Mouse (Mus musculus): Measurements from ENCODE around the gene Dagla. TPM values are rescaled to one million over a fixed set of nuclear protein-coding genes. Genes with fewer than 3 reads are reported as not detected.

Dagla gene
- polyA plus RNA-seq, 1 experiment from 2014 or later: 1.8 TPM

DNA sequence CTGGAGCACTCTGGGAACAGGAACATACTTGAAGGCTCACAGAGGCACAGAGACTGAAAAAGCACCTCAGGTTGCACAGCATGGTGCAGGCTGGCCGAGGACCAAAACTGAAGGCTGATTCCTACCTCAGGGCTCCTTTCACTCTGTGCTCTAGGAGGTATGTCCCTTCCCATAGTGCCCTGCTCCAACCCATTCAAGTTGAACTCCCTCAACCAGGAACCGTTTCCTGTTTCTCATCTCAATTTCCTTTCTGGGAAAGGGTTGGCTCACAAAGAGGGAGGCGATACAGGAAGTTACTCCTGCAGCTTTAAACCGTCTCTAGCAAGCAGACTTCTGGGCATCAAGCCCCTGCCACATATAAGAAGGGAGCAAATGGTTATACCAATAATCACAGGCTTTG, 13.1 kb upstream of the Dagla start:
- Histone ChIP-seq H3K4me1 (replicated peaks; ENCODE audit: control insufficient read depth, insufficient read depth, low read length) (no peaks in the 10 kb centered on the region), H3K36me3 (ENCODE audit: control insufficient read depth, insufficient read depth, low read length) (no peaks in the 10 kb centered on the region), H3K4me3 (ENCODE audit: low read depth, low read length) (no peak overlapping the region), H3K9ac (ENCODE audit: low read depth, low read length) (no peak overlapping the region), H3K27ac (ENCODE audit: low read depth, low read length) (no peak overlapping the region), H3K4me2 (replicated peaks; ENCODE audit: low read depth, low read length) (no peak overlapping the region), H3K27me3 (ENCODE audit: control insufficient read depth, insufficient read depth, low read length) (no peaks in the 10 kb centered on the region), H3K9me3 (ENCODE audit: control insufficient read depth, low read length) (no peaks in the 10 kb centered on the region)
- no peak for DNase-seq (ENCODE audit: low spot score)
- no peak for ATAC-seq (ENCODE audit: low FRiP score)
- WGBS: 64% methylated on average over 4 of the region's 4 CpGs

DNA sequence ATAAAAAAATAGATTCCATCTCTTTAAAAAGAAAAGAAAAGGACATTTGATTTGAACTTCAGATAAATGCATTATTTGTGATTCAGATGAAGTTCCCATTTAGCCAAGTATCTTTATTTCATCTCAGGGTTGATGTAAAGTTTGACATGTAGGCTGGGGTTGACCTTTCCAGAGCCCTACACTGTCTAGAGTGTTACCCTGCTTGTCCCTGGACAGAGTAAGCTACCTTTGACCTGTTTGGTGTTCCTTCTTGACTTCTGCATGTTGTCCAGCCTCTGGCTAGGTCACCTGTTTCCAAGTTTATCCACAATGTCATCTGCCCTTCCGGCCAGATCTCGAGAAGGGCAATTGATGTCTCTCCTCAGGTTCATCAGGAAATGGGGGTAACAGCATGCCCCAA, 12.7 kb upstream of the Dagla start:
- no peak overlapping the region for H3K27ac ChIP-seq (ENCODE audit: low read depth, low read length)
- H3K9me3 ChIP-seq (ENCODE audit: control insufficient read depth, low read length): no peaks in the 10 kb centered on the region
- H3K4me1 ChIP-seq (replicated peaks; ENCODE audit: control insufficient read depth, insufficient read depth, low read length): no peaks in the 10 kb centered on the region
- ATAC-seq (ENCODE audit: low FRiP score) (no peak), DNase-seq (ENCODE audit: low spot score) (no peak)
- H3K27me3 ChIP-seq (ENCODE audit: control insufficient read depth, insufficient read depth, low read length): no peaks in the 10 kb centered on the region
- no peak overlapping the region for H3K9ac ChIP-seq (ENCODE audit: low read depth, low read length)
- H3K4me3 ChIP-seq (ENCODE audit: low read depth, low read length): no peak overlapping the region
- 85% methylated on average over 2 of the region's 2 CpGs for WGBS
- no peaks in the 10 kb centered on the region for H3K36me3 ChIP-seq (ENCODE audit: control insufficient read depth, insufficient read depth, low read length)
- H3K4me2 ChIP-seq (replicated peaks; ENCODE audit: low read depth, low read length): no peak overlapping the region

DNA sequence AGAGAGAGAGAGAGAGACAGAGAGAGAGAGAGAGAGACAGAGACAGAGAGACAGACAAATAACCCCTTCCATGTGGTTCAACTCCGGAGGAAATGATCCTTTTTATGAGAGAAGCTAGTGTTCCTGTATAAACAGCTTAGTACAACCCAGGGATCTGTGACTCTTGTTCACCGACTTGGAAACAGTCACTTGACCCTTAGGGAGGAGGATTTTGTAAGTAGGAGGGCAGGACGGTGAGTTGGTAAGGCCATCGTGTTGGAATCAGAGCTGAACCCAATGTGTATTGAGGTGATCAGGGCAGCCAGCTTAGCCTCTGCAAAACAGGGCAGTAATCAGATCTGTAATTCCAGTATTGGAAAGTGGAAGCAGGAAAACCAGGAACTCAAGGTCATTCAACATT, 12.3 kb upstream of the Dagla start:
- H3K27ac ChIP-seq (ENCODE audit: low read depth, low read length): no peak overlapping the region
- ATAC-seq (ENCODE audit: low FRiP score): no peak
- no peak overlapping the region for H3K4me2 ChIP-seq (replicated peaks; ENCODE audit: low read depth, low read length)
- H3K36me3 ChIP-seq (ENCODE audit: control insufficient read depth, insufficient read depth, low read length): no peaks in the 10 kb centered on the region
- 72% methylated on average over 4 of the region's 4 CpGs for WGBS
- H3K27me3 ChIP-seq (ENCODE audit: control insufficient read depth, insufficient read depth, low read length): no peaks in the 10 kb centered on the region
- H3K4me1 ChIP-seq (replicated peaks; ENCODE audit: control insufficient read depth, insufficient read depth, low read length): no peaks in the 10 kb centered on the region
- H3K9ac ChIP-seq (ENCODE audit: low read depth, low read length): no peak overlapping the region
- no peak for DNase-seq (ENCODE audit: low spot score)
- H3K4me3 ChIP-seq (ENCODE audit: low read depth, low read length): no peak overlapping the region
- no peaks in the 10 kb centered on the region for H3K9me3 ChIP-seq (ENCODE audit: control insufficient read depth, low read length)

DNA sequence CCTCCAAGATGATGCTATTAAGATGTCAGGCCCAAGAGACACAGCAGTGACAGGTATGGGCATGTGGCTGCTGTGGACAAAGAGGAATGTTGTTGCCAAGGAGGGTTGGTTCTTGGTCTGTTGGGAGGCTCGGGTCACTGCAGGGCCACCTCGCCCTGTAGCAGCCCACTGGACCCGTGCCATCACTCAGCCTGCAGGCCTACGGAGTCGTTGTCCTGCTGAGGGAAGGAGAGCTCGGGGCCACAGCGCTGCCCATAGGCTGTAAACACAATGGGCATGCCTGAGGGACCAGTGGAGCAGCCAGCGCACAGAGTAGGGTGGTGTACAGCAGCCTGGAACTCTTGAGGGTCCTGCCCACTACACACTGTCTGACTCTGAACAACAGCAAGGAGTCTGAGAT, 7.4 kb upstream of the Dagla start:
- DNase-seq (ENCODE audit: low spot score) (no peak), ATAC-seq (ENCODE audit: low FRiP score) (no peak)
- 62% methylated on average over 8 of the region's 8 CpGs for WGBS
- no peaks in the 10 kb centered on the region for H3K9me3 ChIP-seq (ENCODE audit: control insufficient read depth, low read length)
- H3K4me3 ChIP-seq (ENCODE audit: low read depth, low read length): no peak overlapping the region
- no peaks in the 10 kb centered on the region for H3K27me3 ChIP-seq (ENCODE audit: control insufficient read depth, insufficient read depth, low read length)
- H3K4me2 ChIP-seq (replicated peaks; ENCODE audit: low read depth, low read length): no peak overlapping the region
- H3K4me1 ChIP-seq (replicated peaks; ENCODE audit: control insufficient read depth, insufficient read depth, low read length): no peaks in the 10 kb centered on the region
- H3K9ac ChIP-seq (ENCODE audit: low read depth, low read length): no peak overlapping the region
- no peak overlapping the region for H3K27ac ChIP-seq (ENCODE audit: low read depth, low read length)
- H3K36me3 ChIP-seq (ENCODE audit: control insufficient read depth, insufficient read depth, low read length): no peaks in the 10 kb centered on the region

DNA sequence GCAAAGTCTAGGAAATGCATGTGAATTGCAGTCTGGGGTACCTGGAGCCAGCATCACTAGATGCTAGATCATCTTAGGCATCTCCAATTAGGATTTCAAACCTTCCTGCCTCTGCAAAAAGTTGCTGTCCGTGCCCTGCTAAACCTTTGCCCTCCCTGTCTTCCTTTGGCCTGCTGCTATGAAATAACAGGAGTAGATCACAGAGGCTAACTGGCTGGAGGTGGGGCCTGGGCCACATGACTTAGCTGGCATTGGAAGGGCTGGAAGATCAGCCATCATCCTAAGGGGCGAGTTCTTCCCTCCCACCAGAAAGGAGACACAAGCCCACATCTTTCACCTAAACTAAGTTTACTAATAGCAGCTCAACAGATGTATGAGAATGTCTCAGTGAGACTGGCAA, 4.3 kb upstream of the Dagla start:
- DNase-seq (ENCODE audit: low spot score) (no peak), ATAC-seq (ENCODE audit: low FRiP score) (no peak)
- WGBS: 57% methylated on average over 2 of the region's 2 CpGs
- Histone ChIP-seq H3K36me3 (ENCODE audit: control insufficient read depth, insufficient read depth, low read length) (no peaks in the 10 kb centered on the region), H3K4me3 (ENCODE audit: low read depth, low read length) (no peak overlapping the region), H3K4me2 (replicated peaks; ENCODE audit: low read depth, low read length) (no peak overlapping the region), H3K27me3 (ENCODE audit: control insufficient read depth, insufficient read depth, low read length) (peaks cover 3% of the 10 kb centered on the region; the same call in 1 of the 2 replicates), H3K9ac (ENCODE audit: low read depth, low read length) (no peak overlapping the region), H3K4me1 (replicated peaks; ENCODE audit: control insufficient read depth, insufficient read depth, low read length) (peaks cover 2% of the 10 kb centered on the region; the same call in 1 of the 2 replicates), H3K27ac (ENCODE audit: low read depth, low read length) (no peak overlapping the region), H3K9me3 (ENCODE audit: control insufficient read depth, low read length) (no peaks in the 10 kb centered on the region)

DNA sequence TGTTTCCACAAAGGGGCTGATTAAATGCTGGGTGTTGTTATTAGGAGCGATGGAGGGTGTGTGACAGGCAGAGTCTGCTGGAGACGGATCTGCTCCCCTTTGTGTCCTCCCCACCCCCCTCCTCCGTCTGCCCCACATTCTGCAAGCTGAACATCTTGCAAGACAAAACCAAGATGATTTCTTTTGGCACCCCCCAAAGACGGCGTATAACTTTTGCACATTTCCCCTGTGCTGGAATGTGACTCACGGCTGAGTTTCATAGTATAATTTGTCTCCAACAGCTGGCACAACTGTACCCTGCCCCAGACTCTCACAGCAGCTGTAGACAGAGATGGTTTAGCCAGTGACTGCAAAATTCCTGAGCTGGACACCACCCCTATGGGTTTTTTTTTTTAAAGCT, 3.3 kb upstream of the Dagla start:
- Histone ChIP-seq H3K36me3 (ENCODE audit: control insufficient read depth, insufficient read depth, low read length) (no peaks in the 10 kb centered on the region), H3K4me2 (replicated peaks; ENCODE audit: low read depth, low read length) (no peak overlapping the region), H3K27ac (ENCODE audit: low read depth, low read length) (no peak overlapping the region), H3K9ac (ENCODE audit: low read depth, low read length) (no peak overlapping the region), H3K4me3 (ENCODE audit: low read depth, low read length) (no peak overlapping the region), H3K9me3 (ENCODE audit: control insufficient read depth, low read length) (no peaks in the 10 kb centered on the region), H3K4me1 (replicated peaks; ENCODE audit: control insufficient read depth, insufficient read depth, low read length) (peaks cover 2% of the 10 kb centered on the region; the same call in 1 of the 2 replicates), H3K27me3 (ENCODE audit: control insufficient read depth, insufficient read depth, low read length) (peaks cover 5% of the 10 kb centered on the region; the same call in 1 of the 2 replicates)
- DNase-seq (ENCODE audit: low spot score): no peak
- 52% methylated on average over 6 of the region's 6 CpGs for WGBS
- ATAC-seq (ENCODE audit: low FRiP score): no peak

DNA sequence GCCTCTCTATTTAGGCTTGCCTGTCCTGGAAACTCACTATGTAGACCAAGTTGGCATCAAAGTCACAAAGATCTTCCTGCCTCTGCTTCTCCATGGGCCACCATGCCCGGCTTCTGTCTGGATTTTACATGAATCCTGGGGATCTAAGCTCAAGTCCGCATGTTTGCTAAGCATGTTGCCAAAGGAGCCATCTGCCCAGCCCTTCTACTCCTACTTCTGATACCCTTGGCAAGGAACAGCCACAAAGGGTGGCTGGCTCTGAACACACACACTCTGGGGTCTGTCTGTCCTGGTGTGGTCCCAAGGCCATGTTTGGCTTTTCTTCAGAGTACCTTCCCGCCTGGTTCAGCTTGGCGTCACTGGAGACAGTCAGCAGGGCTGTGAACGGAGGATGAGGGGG, 2.7 kb upstream of the Dagla start:
- WGBS: 84% methylated on average over 5 of the region's 5 CpGs
- Histone ChIP-seq H3K36me3 (ENCODE audit: control insufficient read depth, insufficient read depth, low read length) (no peaks in the 10 kb centered on the region), H3K9me3 (ENCODE audit: control insufficient read depth, low read length) (no peaks in the 10 kb centered on the region), H3K27ac (ENCODE audit: low read depth, low read length) (no peak overlapping the region), H3K27me3 (ENCODE audit: control insufficient read depth, insufficient read depth, low read length) (peaks cover 5% of the 10 kb centered on the region; the same call in 1 of the 2 replicates), H3K4me3 (ENCODE audit: low read depth, low read length) (no peak overlapping the region), H3K4me2 (replicated peaks; ENCODE audit: low read depth, low read length) (no peak overlapping the region), H3K9ac (ENCODE audit: low read depth, low read length) (no peak overlapping the region), H3K4me1 (replicated peaks; ENCODE audit: control insufficient read depth, insufficient read depth, low read length) (peaks cover 2% of the 10 kb centered on the region; the same call in 1 of the 2 replicates)
- no peak for ATAC-seq (ENCODE audit: low FRiP score)
- DNase-seq (ENCODE audit: low spot score): no peak

DNA sequence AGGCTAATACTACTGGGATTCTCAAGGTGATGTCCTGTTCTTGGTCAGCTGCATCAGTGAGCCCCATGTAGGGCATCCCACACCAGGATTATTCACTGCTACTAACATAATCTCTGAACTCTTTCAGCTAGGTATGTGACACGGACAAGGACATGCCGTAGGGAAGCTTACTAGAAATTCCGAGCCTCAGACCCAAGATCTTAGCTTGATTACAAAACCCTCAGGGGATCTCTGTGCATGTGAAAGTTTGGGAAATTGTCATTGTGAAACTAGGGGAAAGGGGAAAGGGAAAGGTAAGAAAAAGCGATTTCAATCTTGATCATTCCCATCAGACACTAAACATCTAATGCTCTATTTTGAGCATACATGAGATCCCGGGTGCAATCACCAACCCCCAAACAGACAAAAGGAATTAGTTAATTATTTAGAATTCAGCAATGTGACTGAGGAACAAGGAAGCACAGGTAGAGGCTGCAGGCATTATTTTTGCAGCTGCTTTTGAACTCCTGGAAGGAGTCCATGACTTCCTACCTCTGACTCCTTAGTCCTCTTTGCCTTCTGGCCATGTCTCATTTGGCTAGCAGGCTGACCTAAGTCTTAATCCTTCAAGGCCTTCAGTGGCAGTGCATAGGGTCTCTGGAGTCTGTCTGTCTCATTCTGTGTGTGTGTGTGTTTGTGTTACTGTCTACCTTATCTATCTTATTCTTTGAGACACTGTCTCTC, 2.0 kb upstream of the Dagla start:
- 86% methylated on average over 5 of the region's 5 CpGs for WGBS

DNA sequence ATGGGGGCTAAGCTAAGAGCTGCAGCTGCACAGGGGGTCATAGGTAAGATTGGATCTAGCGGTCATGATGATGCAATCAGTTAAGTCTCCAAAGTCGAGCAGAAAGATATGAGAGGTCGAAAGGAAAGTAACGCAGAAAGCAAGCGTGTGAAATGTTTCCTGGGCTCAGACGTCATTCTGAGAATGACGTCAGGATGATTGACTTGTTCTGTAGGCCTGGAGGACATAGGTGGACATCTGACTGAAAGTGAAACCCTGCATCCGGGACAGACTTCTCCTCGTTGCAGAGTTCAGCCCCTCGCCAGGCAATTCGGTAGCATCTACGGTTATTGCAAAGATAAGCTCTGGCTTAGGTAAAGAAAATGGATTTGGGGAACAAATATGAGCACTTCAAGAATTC, 963 bp upstream of the Dagla start:
- Histone ChIP-seq H3K9ac (ENCODE audit: low read depth, low read length) (no peak overlapping the region), H3K36me3 (ENCODE audit: control insufficient read depth, insufficient read depth, low read length) (no peaks in the 10 kb centered on the region), H3K4me2 (replicated peaks; ENCODE audit: low read depth, low read length) (no peak overlapping the region), H3K9me3 (ENCODE audit: control insufficient read depth, low read length) (no peaks in the 10 kb centered on the region), H3K4me1 (replicated peaks; ENCODE audit: control insufficient read depth, insufficient read depth, low read length) (peaks cover 2% of the 10 kb centered on the region; the same call in 1 of the 2 replicates), H3K4me3 (ENCODE audit: low read depth, low read length) (no peak overlapping the region), H3K27me3 (ENCODE audit: control insufficient read depth, insufficient read depth, low read length) (peaks cover 5% of the 10 kb centered on the region; the same call in 1 of the 2 replicates), H3K27ac (ENCODE audit: low read depth, low read length) (no peak overlapping the region)
- ATAC-seq (ENCODE audit: low FRiP score) (no peak), DNase-seq (ENCODE audit: low spot score) (no peak)
- WGBS: 84% methylated on average over 12 of the region's 12 CpGs

More for the DNA sequence above, 2.0 kb upstream of the Dagla start:
- Histone ChIP-seq H3K27ac (ENCODE audit: low read depth, low read length) (no peak overlapping the region), H3K4me3 (ENCODE audit: low read depth, low read length) (no peak overlapping the region), H3K9me3 (ENCODE audit: control insufficient read depth, low read length) (no peaks in the 10 kb centered on the region), H3K4me2 (replicated peaks; ENCODE audit: low read depth, low read length) (no peak overlapping the region), H3K9ac (ENCODE audit: low read depth, low read length) (no peak overlapping the region), H3K27me3 (ENCODE audit: control insufficient read depth, insufficient read depth, low read length) (peaks cover 5% of the 10 kb centered on the region; the same call in 1 of the 2 replicates), H3K4me1 (replicated peaks; ENCODE audit: control insufficient read depth, insufficient read depth, low read length) (peaks cover 2% of the 10 kb centered on the region; the same call in 1 of the 2 replicates), H3K36me3 (ENCODE audit: control insufficient read depth, insufficient read depth, low read length) (no peaks in the 10 kb centered on the region)
- no peak for DNase-seq (ENCODE audit: low spot score)
- no peak for ATAC-seq (ENCODE audit: low FRiP score)

Data from hindbrain, embryonic 11.5 days (tissue).